Mouse (Mus musculus): ENCODE results near the gene Msmp. TPM values are rescaled to one million over a fixed set of nuclear protein-coding genes. Genes with fewer than 3 reads are reported as not detected.
A peak's percentile ranks its signal among the peaks of the same experiment; 100 is the strongest.

The Msmp gene
- 1.6 and 1.8 TPM in 2 replicates for polyA plus RNA-seq (2016; fragmentation: Nextera tagmentation; extraction: Ambion mirVana)

DNA sequence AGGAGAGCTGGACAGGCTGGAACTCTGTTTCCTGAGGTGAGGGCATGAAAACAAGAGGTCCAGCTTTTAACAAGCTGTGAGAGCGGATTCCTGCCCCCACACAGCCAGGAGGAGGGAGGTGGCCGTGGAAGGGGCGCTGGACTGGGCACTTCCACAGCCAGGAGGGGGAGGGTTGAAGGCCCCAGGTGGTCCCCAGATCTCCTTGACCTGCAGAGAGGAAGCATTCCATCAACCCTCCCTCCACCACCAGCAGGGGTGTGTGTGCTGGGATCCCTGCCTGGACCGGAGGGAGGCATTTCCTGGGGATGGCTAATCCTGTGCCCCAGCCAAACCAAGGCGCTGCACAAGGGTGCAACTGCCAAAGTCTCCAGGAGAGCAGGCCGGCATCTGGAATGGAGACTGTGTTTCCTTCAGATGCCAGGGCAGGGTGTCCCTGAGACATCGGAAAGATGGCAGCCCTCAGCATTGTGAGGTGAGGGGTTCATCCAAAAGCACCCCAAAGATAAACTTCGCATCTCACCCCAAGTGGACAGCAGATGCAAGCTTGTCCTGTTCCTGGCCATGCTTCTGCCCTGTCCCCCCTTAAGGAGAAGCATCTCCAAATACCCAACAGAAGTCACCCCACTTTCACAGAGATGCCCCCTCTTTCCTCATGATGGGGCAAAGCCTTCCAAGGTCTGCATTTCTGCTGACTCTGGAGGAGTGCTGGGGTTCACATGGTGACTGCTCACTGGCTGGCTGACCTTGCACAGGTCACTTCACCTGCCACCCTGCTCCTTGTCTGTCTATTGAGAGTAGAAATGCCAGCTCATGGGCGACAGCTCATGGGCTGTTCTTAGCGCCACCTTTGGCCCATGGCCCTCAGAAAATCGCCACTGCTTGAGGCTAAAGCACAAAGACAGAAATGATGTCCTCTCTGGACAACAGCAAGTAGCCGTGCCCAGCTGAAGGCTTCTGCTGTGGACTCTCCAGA, at the start of gene Msmp:
TSS of gene Msmp (minus strand) at position 51 of the 973 bp plus-strand sequence.
- no peaks in the 10 kb centered on the region for H3K27me3 ChIP-seq (ENCODE audit: insufficient read depth, poor library complexity, severe bottlenecking)
- 58% methylated on average over 12 of the region's 12 CpGs for WGBS
- no peaks in the 10 kb centered on the region for H3K9me3 ChIP-seq
- no peak within 1 kb of the TSS for H3K27ac ChIP-seq
- H3K4me1 ChIP-seq = peaks cover 42% of the 10 kb centered on the region
- peaks cover 48% of the 10 kb centered on the region for H3K36me3 ChIP-seq
- no peak for DNase-seq (ENCODE audit: low spot score)
- no peak within 1 kb of the TSS for H3K4me3 ChIP-seq

DNA sequence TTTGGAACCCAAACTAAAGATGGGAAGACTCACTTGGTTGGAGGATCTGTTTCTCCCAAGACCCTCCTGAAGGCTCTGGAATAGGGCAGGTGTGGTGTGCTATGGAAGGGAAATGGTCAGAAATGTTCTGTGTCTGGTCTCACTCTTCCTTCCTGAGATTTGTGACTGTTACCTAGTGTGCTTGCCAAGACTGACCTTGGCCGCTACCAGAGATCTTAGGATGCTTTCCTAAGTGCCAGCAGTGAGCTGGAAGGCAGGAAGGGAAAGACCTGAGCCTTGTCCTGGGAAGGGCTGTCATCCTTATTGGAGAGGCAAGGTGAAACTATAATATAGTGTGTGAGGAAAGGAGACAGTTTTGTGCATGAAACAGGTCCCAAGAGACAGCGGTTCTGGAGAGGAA, 49.4 kb upstream of the Msmp start:
- Histone ChIP-seq H3K27ac (no peak overlapping the region), H3K36me3 (no peaks in the 10 kb centered on the region), H3K27me3 (ENCODE audit: insufficient read depth, poor library complexity, severe bottlenecking) (peaks cover 23% of the 10 kb centered on the region), H3K4me1 (peaks cover 38% of the 10 kb centered on the region), H3K9me3 (no peaks in the 10 kb centered on the region), H3K4me3 (no peak overlapping the region)
- 87% methylated on average over 2 of the region's 2 CpGs for WGBS
- DNase-seq (ENCODE audit: low spot score) = peak; percentile 28

DNA sequence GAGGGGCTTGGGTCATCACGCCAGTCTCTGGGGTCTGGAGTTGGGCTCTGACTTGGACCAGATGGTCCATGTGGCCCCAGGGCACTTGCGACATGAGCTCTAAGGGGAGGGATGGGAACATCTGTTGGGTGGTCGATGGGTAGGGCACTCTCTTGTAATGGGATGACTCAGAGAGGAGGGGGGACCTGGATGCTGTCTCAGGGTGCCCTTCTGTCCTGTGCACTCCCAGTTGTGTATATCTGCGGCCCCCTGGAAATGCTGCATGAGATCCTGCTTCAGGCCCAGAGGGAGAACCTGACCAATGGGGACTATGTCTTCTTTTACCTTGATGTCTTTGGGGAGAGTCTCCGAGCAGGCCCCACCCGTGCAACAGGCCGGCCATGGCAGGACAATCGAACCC, 49.0 kb upstream of the Msmp start:
- 82% methylated on average over 8 of the region's 8 CpGs for WGBS
- Histone ChIP-seq H3K4me3 (no peak overlapping the region), H3K9me3 (no peaks in the 10 kb centered on the region), H3K4me1 (peaks cover 38% of the 10 kb centered on the region), H3K27ac (no peak overlapping the region), H3K36me3 (no peaks in the 10 kb centered on the region), H3K27me3 (ENCODE audit: insufficient read depth, poor library complexity, severe bottlenecking) (peaks cover 23% of the 10 kb centered on the region)
- peak; percentile 64 for DNase-seq (ENCODE audit: low spot score)

- DNase-seq (ENCODE audit: low spot score) = peak; percentile 78
- peak overlapping the region; percentile 92 for H3K27ac ChIP-seq
These were observed 47.9 kb upstream of the Msmp start for GRCm38 (mm10) chr4:43631956-43632920.

GRCm38 (mm10) chr4:43631046-43631955, 47.0 kb upstream of the Msmp start, which contains the start of gene Npr2:
Gene Npr2, plus strand, starts transcription at chr4:43631935.
- Histone ChIP-seq H3K9me3 (no peaks in the 10 kb centered on the region), H3K4me3 (peak within 1 kb of the TSS; percentile 80), H3K4me1 (peaks cover 38% of the 10 kb centered on the region), H3K27ac (peak within 1 kb of the TSS; percentile 92), H3K27me3 (ENCODE audit: insufficient read depth, poor library complexity, severe bottlenecking) (peaks cover 23% of the 10 kb centered on the region), H3K36me3 (no peaks in the 10 kb centered on the region)
- 1% methylated on average over 61 of the region's 70 CpGs for WGBS
- DNase-seq (ENCODE audit: low spot score) = peak; percentile 78

More at GRCm38 (mm10) chr4:43631956-43632920, 47.9 kb upstream of the Msmp start:
- H3K9me3 ChIP-seq = no peaks in the 10 kb centered on the region
- peaks cover 23% of the 10 kb centered on the region for H3K27me3 ChIP-seq (ENCODE audit: insufficient read depth, poor library complexity, severe bottlenecking)
- no peaks in the 10 kb centered on the region for H3K36me3 ChIP-seq
- H3K4me3 ChIP-seq = peak overlapping the region; percentile 80
- 42% methylated on average over 42 of the region's 42 CpGs for WGBS
- peaks cover 38% of the 10 kb centered on the region for H3K4me1 ChIP-seq

- 25% methylated on average over 5 of the region's 5 CpGs for WGBS
- H3K27me3 ChIP-seq (ENCODE audit: insufficient read depth, poor library complexity, severe bottlenecking) = peaks cover 23% of the 10 kb centered on the region
- H3K9me3 ChIP-seq = peaks cover under 1% of the 10 kb centered on the region; the same call in 1 of the 2 replicates
- peaks cover 33% of the 10 kb centered on the region for H3K4me1 ChIP-seq
- H3K27ac ChIP-seq = peak overlapping the region; percentile 92
- peak overlapping the region; percentile 80 for H3K4me3 ChIP-seq
- DNase-seq (ENCODE audit: low spot score) = peak; percentile 75
- no peaks in the 10 kb centered on the region for H3K36me3 ChIP-seq
These were observed 46.4 kb upstream of the Msmp start for GRCm38 (mm10) chr4:43630671-43631045.

DNA sequence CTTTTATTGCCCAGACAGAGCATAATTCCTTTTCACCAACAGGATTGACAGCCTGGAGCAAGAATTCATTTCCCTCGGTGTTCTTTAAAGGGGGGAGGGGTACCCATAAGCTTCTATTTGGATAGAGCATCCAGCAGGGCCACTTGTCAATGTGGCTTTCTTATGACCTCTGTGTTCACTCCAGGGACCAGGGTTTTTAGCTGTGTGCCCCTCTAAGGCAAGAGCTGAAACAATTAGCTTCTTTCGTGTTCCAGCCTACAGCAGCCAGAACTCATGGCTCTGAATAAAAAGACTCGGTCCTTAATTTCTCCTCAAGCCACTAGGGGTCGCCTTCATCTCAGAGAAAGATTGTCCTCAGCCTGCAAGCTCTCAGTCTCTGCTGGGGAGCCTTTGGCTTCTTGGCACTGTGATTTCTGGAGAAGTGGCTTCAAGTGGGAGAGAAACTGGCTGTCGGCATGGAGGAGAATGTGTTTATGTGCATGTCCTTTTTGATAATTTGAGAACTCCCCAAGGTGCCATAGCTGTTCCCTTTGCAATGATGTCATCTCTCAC, 45.8 kb upstream of the Msmp start:
- Histone ChIP-seq H3K27ac (no peak overlapping the region), H3K36me3 (no peaks in the 10 kb centered on the region), H3K27me3 (ENCODE audit: insufficient read depth, poor library complexity, severe bottlenecking) (peaks cover 23% of the 10 kb centered on the region), H3K4me3 (peak overlapping the region; percentile 13), H3K4me1 (peaks cover 29% of the 10 kb centered on the region), H3K9me3 (peaks cover 6% of the 10 kb centered on the region)
- DNase-seq (ENCODE audit: low spot score) = peak; percentile 89
- WGBS = 10% methylated on average over 5 of the region's 5 CpGs

DNA sequence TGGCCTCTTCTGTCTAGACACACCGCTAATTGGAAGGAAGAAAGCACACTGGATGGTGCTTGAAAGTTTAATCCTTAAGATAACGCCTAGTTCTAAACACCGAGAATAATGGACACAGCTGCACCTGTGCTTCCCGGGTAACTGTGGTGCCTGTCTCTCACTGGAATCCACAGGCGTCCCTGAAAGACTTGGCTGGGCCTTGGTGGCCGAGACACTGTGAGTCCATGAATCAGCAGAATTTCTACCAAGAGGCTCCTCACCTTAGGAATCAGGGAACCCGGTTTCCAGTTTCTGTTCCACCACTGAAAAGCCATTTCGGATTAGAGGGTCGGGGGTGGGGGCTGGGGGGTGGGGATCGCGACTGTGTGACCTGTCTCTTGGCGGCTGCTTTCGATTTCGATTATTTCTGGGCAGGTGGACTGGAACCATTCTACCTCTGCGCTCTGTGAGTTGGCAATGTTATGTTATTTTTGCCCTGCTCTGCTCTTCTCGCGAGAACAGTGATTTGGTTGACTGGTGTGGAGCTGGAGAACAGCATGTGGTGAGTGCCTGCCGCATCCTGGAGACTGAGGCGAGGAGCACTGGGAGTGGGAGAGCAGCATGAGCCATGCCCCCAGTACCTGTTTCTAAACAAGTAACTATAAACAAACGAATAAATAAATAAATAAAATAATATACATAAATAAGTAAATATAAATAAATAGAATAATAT, 45.0 kb upstream of the Msmp start:
- WGBS = 37% methylated on average over 20 of the region's 20 CpGs
- peaks cover 9% of the 10 kb centered on the region for H3K9me3 ChIP-seq
- peak; percentile 72 for DNase-seq (ENCODE audit: low spot score)
- no peak overlapping the region for H3K4me3 ChIP-seq
- no peaks in the 10 kb centered on the region for H3K36me3 ChIP-seq
- no peak overlapping the region for H3K27ac ChIP-seq
- peaks cover 29% of the 10 kb centered on the region for H3K4me1 ChIP-seq
- peaks cover 23% of the 10 kb centered on the region for H3K27me3 ChIP-seq (ENCODE audit: insufficient read depth, poor library complexity, severe bottlenecking)

GRCm38 (mm10) chr4:43620146-43620778, 36.0 kb upstream of the Msmp start:
- no peak overlapping the region for H3K4me3 ChIP-seq
- peaks cover 4% of the 10 kb centered on the region for H3K9me3 ChIP-seq
- no peak overlapping the region for H3K27ac ChIP-seq
- no peaks in the 10 kb centered on the region for H3K27me3 ChIP-seq (ENCODE audit: insufficient read depth, poor library complexity, severe bottlenecking)
- no peaks in the 10 kb centered on the region for H3K4me1 ChIP-seq
- no peaks in the 10 kb centered on the region for H3K36me3 ChIP-seq
- peak; percentile 66 for DNase-seq (ENCODE audit: low spot score)
- 79% methylated on average over 4 of the region's 4 CpGs for WGBS

GRCm38 (mm10) chr4:43613060-43613730, 28.9 kb upstream of the Msmp start:
- no peaks in the 10 kb centered on the region for H3K4me1 ChIP-seq
- 64% methylated on average over 3 of the region's 3 CpGs for WGBS
- no peak for DNase-seq (ENCODE audit: low spot score)
- no peaks in the 10 kb centered on the region for H3K27me3 ChIP-seq (ENCODE audit: insufficient read depth, poor library complexity, severe bottlenecking)
- H3K4me3 ChIP-seq = no peak overlapping the region
- H3K36me3 ChIP-seq = no peaks in the 10 kb centered on the region
- no peak overlapping the region for H3K27ac ChIP-seq
- no peaks in the 10 kb centered on the region for H3K9me3 ChIP-seq

All from heart, embryonic 10.5 days (tissue).